Mouse (Mus musculus) embryonic facial prominence, embryonic 13.5 days (tissue): Measurements from ENCODE around the gene Rab25. TPM values are rescaled to one million over a fixed set of nuclear protein-coding genes. Genes with fewer than 3 reads are reported as not detected.
"Not testable (repeated sequence)": the region's sequence is repeated elsewhere in the genome, so short reads cannot be mapped to it uniquely, and the experiment has no call there.

Experiments
- ATAC-seq: fragments of 200-750 bp; cut with Nextera tagmentation; 2 replicates; pipeline ENCODE4 v1.8.0; 2017; ENCODE audit warnings: low read depth; ENCODE audit not compliant: insufficient number of reproducible peaks, insufficient read depth, low FRiP score, low TSS enrichment
- H3K27ac ChIP-seq: fragments of 300-500 bp; sonication (generic); 2 replicates; pipeline ENCODE4 v1.5.1; 2015; ENCODE audit warnings: moderate library complexity, mild to moderate bottlenecking, inconsistent platforms
- H3K27me3 ChIP-seq: fragments of 300-500 bp; sonication (generic); 2 replicates; pipeline ENCODE4 v1.6.1; 2015; ENCODE audit warnings: mild to moderate bottlenecking, inconsistent platforms
- H3K36me3 ChIP-seq: fragments of 300-500 bp; sonication (generic); 2 replicates; pipeline ENCODE4 v1.6.1; 2015; ENCODE audit warnings: mild to moderate bottlenecking, inconsistent platforms
- H3K4me1 ChIP-seq: fragments of 300-500 bp; sonication (generic); 2 replicates; pipeline ENCODE4 v1.6.1; 2015; ENCODE audit warnings: inconsistent platforms
- H3K4me2 ChIP-seq: fragments of 300-500 bp; sonication (generic); 2 replicates; pipeline ENCODE4 v1.6.1; 2015; ENCODE audit warnings: moderate library complexity, mild to moderate bottlenecking, inconsistent platforms
- H3K4me3 ChIP-seq: fragments of 300-500 bp; sonication (generic); 2 replicates; pipeline ENCODE4 v1.5.1; 2015; ENCODE audit warnings: mild to moderate bottlenecking, inconsistent platforms
- H3K9ac ChIP-seq: fragments of 300-500 bp; sonication (generic); 2 replicates; pipeline ENCODE4 v1.6.1; 2015; ENCODE audit warnings: mild to moderate bottlenecking, inconsistent platforms
- H3K9me3 ChIP-seq: fragments of 300-500 bp; sonication (generic); 2 replicates; pipeline ENCODE4 v1.6.1; 2016; ENCODE audit warnings: inconsistent platforms
- WGBS: fragments of 180-500 bp; shearing (Covaris S2); methylation state at CpG from one replicate; pipeline ENCODE4 v1.1.7; 2015; ENCODE audit warnings: mixed read lengths; 5-methylcytosine and 5-hydroxymethylcytosine counted together
- polyA plus RNA-seq: library from polyadenylated mRNA; unstranded; fragments of >200 nt; fragmentation: Nextera tagmentation; extraction: Ambion mirVana; gene quantifications from 2 replicates; pipeline ENCODE4 v1.2.1, GENCODE M21; 2015

The Rab25 gene
- 18.6 and 19.5 TPM in 2 replicates for polyA plus RNA-seq

DNA sequence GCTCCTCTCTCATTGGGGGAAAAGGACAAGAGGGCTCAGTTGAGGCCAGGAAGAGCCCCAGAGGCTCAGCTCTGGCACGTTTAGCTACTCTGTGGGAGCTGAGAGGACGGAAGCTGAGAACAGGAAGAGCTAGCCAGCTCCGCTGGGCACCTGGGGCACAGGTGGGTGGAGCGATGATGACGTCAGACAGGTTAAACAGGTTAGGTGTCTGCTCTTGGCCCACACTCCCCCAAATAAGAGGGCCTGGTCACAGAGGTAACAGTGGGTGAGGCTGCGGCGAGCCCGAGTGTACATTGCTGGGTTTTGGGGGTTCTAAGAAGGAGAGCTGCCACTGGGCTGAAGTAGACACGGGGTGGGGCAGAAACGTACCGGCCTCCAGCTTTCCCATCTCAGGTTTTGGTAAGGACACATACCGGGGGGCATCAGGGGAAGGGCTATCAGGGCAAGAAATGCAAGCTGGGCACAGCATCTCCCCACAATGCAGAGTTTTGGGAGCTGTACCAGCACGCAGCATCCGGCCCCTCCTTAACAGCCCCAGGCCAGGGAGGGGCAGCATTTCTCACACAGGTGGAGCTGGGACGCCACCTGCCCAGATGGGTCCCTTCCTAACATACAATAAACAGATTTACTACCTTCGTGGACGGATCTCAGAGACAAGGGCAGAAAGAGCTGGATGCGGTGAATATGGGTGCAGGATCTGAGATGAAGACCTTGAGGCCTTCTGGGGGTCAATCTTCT is at the start of gene Rab25:
TSS of gene Rab25 (minus strand) at position 121 of the 738 bp plus-strand sequence.
- Histone ChIP-seq H3K9me3 (no peaks in the 10 kb centered on the region), H3K27me3 (no peaks in the 10 kb centered on the region), H3K4me1 (peaks cover 19% of the 10 kb centered on the region), H3K9ac (0 out of 2 replicates have a peak within 1 kb of the TSS, but pooled peaks have one; percentile 4), H3K27ac (peak within 1 kb of the TSS; percentile 39; the same call in 1 of the 2 replicates), H3K4me3 (peak within 1 kb of the TSS; percentile 19), H3K4me2 (peak within 1 kb of the TSS; percentile 40), H3K36me3 (0 out of 2 replicates have a peak, but pooled peaks cover 4% of the 10 kb centered on the region)
- ATAC-seq, result no peak
- WGBS, result 42% methylated on average over 18 of the region's 18 CpGs

DNA sequence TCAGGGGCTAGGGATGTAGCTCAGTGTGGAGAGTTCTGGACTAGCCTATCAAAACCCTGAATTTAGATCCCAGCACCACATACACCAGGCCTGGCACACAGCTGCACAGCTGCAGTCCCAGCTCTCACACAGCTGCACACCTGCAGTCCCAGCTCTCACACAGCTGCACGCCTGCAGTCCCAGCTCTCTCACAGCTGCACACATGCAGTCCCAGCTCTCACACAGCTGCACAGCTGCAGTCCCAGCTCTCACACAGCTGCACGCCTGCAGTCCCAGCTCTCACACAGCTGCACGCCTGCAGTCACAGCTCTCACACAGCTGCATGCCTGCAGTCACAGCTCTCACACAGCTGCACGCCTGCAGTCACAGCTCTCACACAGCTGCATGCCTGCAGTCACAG is 48.4 kb upstream of the Rab25 start:
- not testable (repeated sequence) for H3K27ac ChIP-seq, H3K9ac ChIP-seq, H3K4me3 ChIP-seq, H3K36me3 ChIP-seq, H3K27me3 ChIP-seq, H3K4me2 ChIP-seq, H3K9me3 ChIP-seq, ATAC-seq
- H3K4me1 ChIP-seq, result peaks cover 20% of the 10 kb centered on the region; the same call in 1 of the 2 replicates
- 81% methylated on average over 4 of the region's 4 CpGs for WGBS

DNA sequence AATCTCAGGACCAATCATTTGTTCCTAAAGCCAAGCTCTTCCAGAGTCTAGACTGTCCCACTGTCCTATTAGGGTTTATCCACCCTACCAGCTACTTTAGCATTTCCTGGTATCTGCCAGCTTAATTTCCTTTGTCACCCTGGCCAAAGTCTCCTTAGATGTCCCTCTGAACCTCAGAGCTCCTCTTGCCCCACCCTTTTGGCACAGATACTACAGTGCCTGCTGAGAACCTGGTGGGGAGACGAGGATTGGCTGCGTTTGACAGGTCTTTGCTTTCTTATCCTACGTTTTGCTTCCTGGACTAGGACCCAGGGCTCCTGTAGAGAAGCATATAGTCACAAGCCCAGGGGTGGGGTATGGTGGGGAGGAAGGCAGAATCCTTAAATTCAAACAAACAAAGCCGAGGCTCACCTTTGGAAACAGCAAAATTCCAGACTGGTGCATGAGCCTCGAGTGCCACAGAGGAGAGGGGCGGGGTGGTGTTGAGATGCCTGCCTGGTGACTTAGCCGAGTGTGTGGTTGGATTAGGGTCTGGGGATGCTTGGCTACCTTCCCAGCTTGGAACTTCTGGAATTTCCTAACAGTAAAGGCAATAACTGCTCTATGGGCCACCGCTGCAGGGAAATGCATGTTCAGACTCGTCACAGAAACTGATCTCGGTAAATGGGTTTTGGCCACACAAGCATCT is 45.9 kb upstream of the Rab25 start:
- H3K4me2 ChIP-seq, result no peak overlapping the region
- no peaks in the 10 kb centered on the region for H3K36me3 ChIP-seq
- H3K9me3 ChIP-seq, result no peaks in the 10 kb centered on the region
- H3K4me3 ChIP-seq, result no peak overlapping the region
- peak overlapping the region; percentile 39; the same call in 1 of the 2 replicates for H3K27ac ChIP-seq
- ATAC-seq, result 0 out of 2 replicates have a peak, but pooled peaks have one; percentile 11
- H3K4me1 ChIP-seq, result peaks cover 35% of the 10 kb centered on the region
- no peak overlapping the region for H3K9ac ChIP-seq
- WGBS, result 47% methylated on average over 10 of the region's 10 CpGs
- H3K27me3 ChIP-seq, result no peaks in the 10 kb centered on the region

DNA sequence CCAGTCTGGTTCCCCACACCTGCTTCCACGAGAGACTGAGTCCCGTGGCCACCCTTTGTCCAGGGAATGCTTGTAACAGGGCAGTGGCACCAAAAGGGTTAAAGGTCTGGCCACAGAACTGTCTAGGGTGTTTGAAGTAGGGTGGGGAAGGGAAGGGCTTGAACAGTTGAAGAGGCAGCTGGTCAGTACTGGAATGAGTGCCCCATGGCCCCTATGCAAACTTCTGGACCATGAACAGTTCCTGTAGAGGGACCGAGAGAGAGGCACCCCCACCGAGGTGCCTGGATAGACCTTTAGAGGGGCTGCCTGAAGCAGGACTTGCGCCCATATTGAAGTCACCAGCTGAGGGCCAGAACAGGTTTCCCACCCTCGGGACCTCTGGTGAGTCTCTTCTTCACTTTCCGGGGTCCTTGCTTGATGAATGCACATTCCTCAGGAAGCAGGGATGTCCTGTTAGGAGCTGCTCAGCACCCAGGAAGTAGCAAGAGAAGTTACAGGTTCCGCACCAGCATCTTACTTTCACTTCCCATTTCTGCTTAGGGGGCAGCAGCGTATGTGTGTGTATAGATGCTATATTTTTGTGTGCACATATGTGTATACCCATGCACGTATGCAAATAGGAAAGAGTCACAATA is 45.0 kb upstream of the Rab25 start:
- Histone ChIP-seq H3K4me1 (peaks cover 35% of the 10 kb centered on the region), H3K4me3 (no peak overlapping the region), H3K27ac (no peak overlapping the region), H3K9ac (0 out of 2 replicates have a peak overlapping the region, but pooled peaks have one; percentile 52), H3K9me3 (no peaks in the 10 kb centered on the region), H3K4me2 (no peak overlapping the region), H3K36me3 (peaks cover 9% of the 10 kb centered on the region), H3K27me3 (no peaks in the 10 kb centered on the region)
- no peak for ATAC-seq
- WGBS, result 73% methylated on average over 10 of the region's 10 CpGs

DNA sequence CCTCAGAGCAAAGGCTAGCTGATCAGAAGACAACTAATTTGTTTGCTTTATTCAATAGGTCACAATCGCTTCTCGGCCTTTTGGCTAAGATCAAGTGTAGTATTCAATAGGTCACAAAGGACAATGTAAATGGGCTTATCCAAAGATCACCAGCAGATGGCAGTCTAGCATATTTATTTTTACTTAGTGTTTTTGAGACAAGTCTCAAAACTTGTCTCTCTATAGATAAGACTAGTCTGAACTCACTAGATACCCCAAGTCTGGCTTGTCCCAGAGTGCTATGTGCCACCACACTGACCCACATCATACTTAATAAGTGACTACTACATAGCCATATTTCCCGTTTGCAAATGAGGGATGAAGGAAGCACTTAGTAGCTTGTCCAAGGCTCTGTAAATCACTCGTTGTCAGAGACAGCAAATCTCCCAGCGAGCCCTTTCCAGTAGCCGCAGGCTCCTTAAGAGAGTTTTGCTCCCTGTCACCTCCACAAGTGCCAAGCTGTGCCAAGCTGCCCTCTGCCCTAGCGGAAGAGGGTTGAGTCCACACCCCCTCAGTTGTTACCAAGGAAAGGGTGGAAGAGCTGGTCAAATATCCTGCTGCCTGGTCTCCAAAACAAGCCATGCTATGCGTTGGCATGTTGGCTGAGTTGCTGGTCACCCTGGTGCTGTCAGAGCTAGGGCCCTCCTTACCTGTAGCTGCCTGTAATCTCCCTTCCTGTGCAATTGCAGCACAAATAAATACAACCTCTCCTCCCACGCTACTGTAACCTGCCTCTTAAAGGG is 44.0 kb upstream of the Rab25 start:
- H3K4me2 ChIP-seq, result no peak overlapping the region
- WGBS, result 36% methylated on average over 9 of the region's 9 CpGs
- 0 out of 2 replicates have a peak overlapping the region, but pooled peaks have one; percentile 1 for H3K27ac ChIP-seq
- peaks cover 35% of the 10 kb centered on the region for H3K4me1 ChIP-seq
- H3K9ac ChIP-seq, result 0 out of 2 replicates have a peak overlapping the region, but pooled peaks have one; percentile 7
- H3K36me3 ChIP-seq, result peaks cover 19% of the 10 kb centered on the region
- no peak overlapping the region for H3K4me3 ChIP-seq
- no peak for ATAC-seq
- no peaks in the 10 kb centered on the region for H3K9me3 ChIP-seq
- H3K27me3 ChIP-seq, result no peaks in the 10 kb centered on the region

DNA sequence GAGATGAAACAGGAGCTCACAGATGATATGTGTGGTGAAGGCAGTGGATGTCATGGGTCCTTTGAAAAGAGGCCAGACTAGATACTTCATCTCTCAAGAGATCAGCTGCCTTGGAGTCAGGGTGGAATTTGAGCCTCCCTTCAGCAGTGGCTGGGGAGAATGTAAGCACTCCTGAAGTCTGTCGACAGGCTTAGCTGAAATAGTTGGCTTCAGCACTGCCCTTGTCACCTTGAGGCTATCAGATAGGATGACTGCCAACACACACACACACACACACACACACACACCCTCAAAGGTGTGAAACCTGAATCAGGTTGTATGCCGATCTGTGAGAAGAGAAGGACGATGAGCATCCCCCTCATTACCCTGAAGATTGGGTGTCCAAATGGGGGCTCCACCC is 42.9 kb upstream of the Rab25 start:
- Histone ChIP-seq H3K4me1 (peaks cover 35% of the 10 kb centered on the region), H3K4me3 (no peak overlapping the region), H3K4me2 (no peak overlapping the region), H3K9me3 (no peaks in the 10 kb centered on the region), H3K27me3 (no peaks in the 10 kb centered on the region), H3K9ac (no peak overlapping the region), H3K36me3 (peaks cover 30% of the 10 kb centered on the region), H3K27ac (peak overlapping the region; percentile 76; the same call in 1 of the 2 replicates)
- ATAC-seq, result no peak
- 47% methylated on average over 3 of the region's 3 CpGs for WGBS

DNA sequence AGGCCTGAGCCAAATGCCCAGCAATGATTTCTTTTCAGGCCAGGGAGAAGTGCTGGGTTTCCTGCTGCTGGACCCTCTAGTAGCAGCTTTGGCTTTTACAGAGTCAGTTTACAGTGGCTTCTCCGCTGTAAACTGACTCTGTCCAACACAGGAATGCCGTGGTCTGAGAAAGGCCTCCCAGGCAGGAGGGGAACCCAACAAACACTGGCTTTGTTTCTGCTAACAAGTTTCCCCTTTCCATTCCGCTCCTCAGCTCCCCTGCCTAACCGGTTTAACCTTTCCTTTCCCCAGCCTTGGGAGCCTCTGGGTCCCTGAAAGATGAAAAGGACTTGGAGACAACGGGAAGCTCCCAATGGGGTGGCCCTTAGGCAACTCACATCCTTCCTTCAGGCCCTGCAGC is 42.1 kb upstream of the Rab25 start:
- peak overlapping the region; percentile 76 for H3K27ac ChIP-seq
- peaks cover 35% of the 10 kb centered on the region for H3K4me1 ChIP-seq
- no peak overlapping the region for H3K4me2 ChIP-seq
- no peak overlapping the region for H3K4me3 ChIP-seq
- peaks cover 37% of the 10 kb centered on the region for H3K36me3 ChIP-seq
- 3% methylated on average over 5 of the region's 5 CpGs for WGBS
- peak overlapping the region; percentile 52 for H3K9ac ChIP-seq
- H3K9me3 ChIP-seq, result no peaks in the 10 kb centered on the region
- H3K27me3 ChIP-seq, result no peaks in the 10 kb centered on the region
- no peak for ATAC-seq

DNA sequence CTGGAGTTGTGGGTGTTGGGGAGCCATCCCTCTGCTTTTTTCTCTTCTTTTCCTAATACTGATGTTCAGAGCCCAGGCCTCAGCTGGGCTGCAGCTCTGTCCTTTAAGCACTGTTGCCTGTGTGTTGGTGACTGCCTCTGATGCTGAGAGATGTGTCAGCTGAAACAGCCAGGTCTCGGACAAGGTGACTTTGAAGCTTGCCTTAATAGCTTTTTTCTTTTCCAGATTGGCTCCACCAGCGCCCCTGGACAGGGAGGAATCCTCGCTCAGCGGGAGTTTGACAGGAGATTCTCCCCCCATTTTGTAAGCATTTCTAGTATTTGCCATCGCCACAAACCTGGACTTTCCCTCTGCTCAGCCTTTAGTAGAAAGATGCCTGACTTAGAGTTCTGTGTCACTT is 38.5 kb upstream of the Rab25 start:
- H3K36me3 ChIP-seq, result peaks cover 68% of the 10 kb centered on the region
- no peak overlapping the region for H3K4me2 ChIP-seq
- H3K9me3 ChIP-seq, result no peaks in the 10 kb centered on the region
- ATAC-seq, result no peak
- H3K4me3 ChIP-seq, result no peak overlapping the region
- 95% methylated on average over 5 of the region's 5 CpGs for WGBS
- peaks cover 16% of the 10 kb centered on the region for H3K4me1 ChIP-seq
- no peaks in the 10 kb centered on the region for H3K27me3 ChIP-seq
- H3K27ac ChIP-seq, result no peak overlapping the region
- H3K9ac ChIP-seq, result no peak overlapping the region

DNA sequence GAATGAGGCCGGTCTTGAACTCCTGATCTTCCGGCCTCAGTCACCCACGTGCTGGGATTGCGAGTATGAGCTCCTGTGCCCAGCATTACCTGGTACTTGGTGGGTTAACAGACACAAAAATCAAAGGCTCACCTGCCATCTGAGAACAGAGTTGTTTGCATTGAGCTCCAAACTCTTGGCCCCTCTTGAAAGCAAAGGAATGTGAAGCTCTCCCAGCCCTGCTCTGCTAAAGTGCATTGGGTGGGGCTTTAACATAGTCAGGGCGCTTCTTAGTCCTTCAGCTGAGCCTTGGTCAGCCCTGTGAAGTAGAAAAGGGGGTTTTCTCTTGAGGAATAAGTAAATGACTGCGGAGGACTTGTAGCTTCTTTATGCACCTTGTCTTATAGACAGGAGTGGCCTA is 37.7 kb upstream of the Rab25 start:
- H3K9me3 ChIP-seq, result no peaks in the 10 kb centered on the region
- 95% methylated on average over 6 of the region's 6 CpGs for WGBS
- peaks cover 76% of the 10 kb centered on the region for H3K36me3 ChIP-seq
- H3K27me3 ChIP-seq, result no peaks in the 10 kb centered on the region
- no peak overlapping the region for H3K4me3 ChIP-seq
- peaks cover 12% of the 10 kb centered on the region for H3K4me1 ChIP-seq
- H3K27ac ChIP-seq, result no peak overlapping the region
- no peak for ATAC-seq
- H3K4me2 ChIP-seq, result no peak overlapping the region
- H3K9ac ChIP-seq, result no peak overlapping the region

DNA sequence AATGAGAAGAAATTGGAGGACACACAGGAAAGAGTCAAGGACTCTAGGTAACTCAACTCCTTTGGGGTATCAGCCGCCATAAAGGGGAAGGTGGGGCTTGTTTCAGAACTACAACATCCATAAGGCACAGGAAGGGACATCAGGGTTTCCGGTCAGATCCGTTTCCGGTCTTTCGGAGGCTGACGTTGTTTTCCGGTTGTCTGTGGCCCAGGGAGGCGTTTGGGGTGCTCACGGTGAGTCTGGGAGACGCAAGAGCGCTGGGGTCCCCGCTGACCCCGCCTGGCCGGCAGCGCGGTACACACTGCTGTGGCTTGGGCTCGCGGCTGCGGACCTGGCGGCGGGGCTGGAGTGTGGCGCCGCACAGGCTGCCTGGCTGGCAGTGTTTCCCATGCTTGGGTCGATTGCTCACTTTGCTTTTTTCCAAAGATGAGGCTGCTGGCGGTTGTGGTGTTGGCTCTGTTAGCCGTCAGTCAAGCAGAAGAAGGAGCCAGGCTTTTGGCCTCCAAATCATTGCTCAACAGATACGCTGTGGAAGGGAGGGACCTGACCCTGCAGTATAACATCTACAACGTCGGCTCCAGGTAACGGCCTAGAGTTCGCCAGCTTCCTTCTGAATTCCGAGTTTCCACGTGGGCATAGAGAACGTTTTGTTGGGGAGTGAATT is 31.5 kb upstream of the Rab25 start:
- H3K36me3 ChIP-seq, result peaks cover 38% of the 10 kb centered on the region
- peak overlapping the region; percentile 92 for H3K9ac ChIP-seq
- H3K4me2 ChIP-seq, result peak overlapping the region; percentile 93
- H3K27ac ChIP-seq, result peak overlapping the region; percentile 58; the same call in 1 of the 2 replicates
- no peaks in the 10 kb centered on the region for H3K27me3 ChIP-seq
- no peaks in the 10 kb centered on the region for H3K9me3 ChIP-seq
- H3K4me3 ChIP-seq, result peak overlapping the region; percentile 85
- peak; percentile 76; the same call in 1 of the 2 replicates for ATAC-seq
- WGBS, result under 1% methylated on average over 34 of the region's 34 CpGs
- peaks cover 14% of the 10 kb centered on the region for H3K4me1 ChIP-seq
